Mouse (Mus musculus): ENCODE data around the gene Gm49378.

GRCm38 (mm10) chr14:55584303-55584701 lies 53.4 kb downstream of the Gm49378 start:
- no peak for TF ChIP-seq CTCF (conservative IDR thresholded peaks at IDR 0.05 in 1 of 2, IDR thresholded peaks at IDR 0.05 in 1 of 2; ENCODE audit: low read depth in 2 of 2, low read length in 2 of 2)
- no peak for TF ChIP-seq MAFK (IDR thresholded peaks at IDR 0.05; ENCODE audit: insufficient replicate concordance, low read length)
- no peak for TF ChIP-seq EP300 (IDR thresholded peaks at IDR 0.05; ENCODE audit: low read length)
- TF ChIP-seq POLR2A (IDR thresholded peaks at IDR 0.05; ENCODE audit: low read depth, low read length) = no peak
- no peak for TF ChIP-seq E2F4 (IDR thresholded peaks at IDR 0.05; ENCODE audit: insufficient replicate concordance, low read depth, low read length)
- no peak for TF ChIP-seq MAX (IDR thresholded peaks at IDR 0.05; ENCODE audit: low read length)
- no peak for TF ChIP-seq UBTF (IDR thresholded peaks at IDR 0.05; ENCODE audit: low read depth, low read length)
- no peak for TF ChIP-seq USF2 (conservative IDR thresholded peaks at IDR 0.05; ENCODE audit: low read depth, low read length)
- TF ChIP-seq TCF12 (IDR thresholded peaks at IDR 0.05; ENCODE audit: low read depth, low read length) = no peak
- TF ChIP-seq BHLHE40 (IDR thresholded peaks at IDR 0.05; ENCODE audit: low read depth, low read length) = no peak

Measured in CH12.LX (cell line).